In genomic region chr3:50014396-50014795, GRCm38 (mm10) we compare ENCODE assay signal across 9 mouse cellular contexts.
DNase-seq lines count a peak whose midpoint lies in the region; ATAC-seq and TF ChIP-seq lines count a peak whose summit lies in the region.
"Had no signal": no experiment of that assay in that cellular context is flagged by ENCODE, and none has a peak within 500 bp of the region (broad histone marks: within the 10 kb centered on the region; RNA-seq: fewer than 3 reads in every experiment).

No protein-coding gene starts in this region.

- DNase-seq in gastrocnemius, postnatal 14 days = peak; percentile 34
- DNase-seq in gastrocnemius, adult 2 months = no peak
- peak; percentile 96 for DNase-seq in forebrain, embryonic 14.5 days (ENCODE audit: low spot score)
- DNase-seq in layer of hippocampus, postnatal 14 days (ENCODE audit: low spot score in 2 of 2) = peak; percentile 74 to 94
- DNase-seq in retina, postnatal 1 day = peak; percentile 87
- no peak for DNase-seq in B cell, adult 2 months

- no peak for TF ChIP-seq CTCF in gastrocnemius, adult 2 months (IDR thresholded peaks at IDR 0.05)

- no peaks in the 10 kb centered on the region for H3K9me3 ChIP-seq in forebrain, embryonic 14.5 days (replicated peaks; ENCODE audit: control insufficient read depth, low read length)

- H3K4me1 ChIP-seq in forebrain, embryonic 14.5 days (ENCODE audit: control insufficient read depth, insufficient read depth, low read length) = no peaks in the 10 kb centered on the region

- H3K27me3 ChIP-seq in forebrain, embryonic 14.5 days (replicated peaks; ENCODE audit: control insufficient read depth, insufficient read depth, low read length) = no peaks in the 10 kb centered on the region

- intact Hi-C loops in gastrocnemius, postnatal 14 days (cut with DNase I; ENCODE audit: low total_unique reads) = no loop called here
- intact Hi-C loops in gastrocnemius, adult 2 months (cut with DNase I) = no loop called here

- H3K4me2 ChIP-seq in forebrain, embryonic 14.5 days (ENCODE audit: low read length) = no peak overlapping the region

- H3K9ac ChIP-seq in forebrain, embryonic 14.5 days (ENCODE audit: low read length) = no peak overlapping the region

- H3K27ac ChIP-seq in gastrocnemius, adult 2 months = no peak overlapping the region
- H3K27ac ChIP-seq in forebrain, embryonic 14.5 days (ENCODE audit: low read depth, low read length) = no peak overlapping the region

- H3K4me3 ChIP-seq in gastrocnemius, adult 2 months = no peak overlapping the region
- no peak overlapping the region for H3K4me3 ChIP-seq in forebrain, embryonic 14.5 days (ENCODE audit: low read depth, low read length)
- H3K4me3 ChIP-seq: myocyte had no signal

- no peaks in the 10 kb centered on the region for H3K36me3 ChIP-seq in forebrain, embryonic 14.5 days (ENCODE audit: control insufficient read depth, insufficient read depth, low read length)

- peak; percentile 98 for ATAC-seq in forebrain, embryonic 14.5 days
- no peak for ATAC-seq in megakaryocyte progenitor cell, adult 5-6 weeks (replicated peaks; ENCODE audit: poor library complexity)
- no peak for ATAC-seq in erythroid progenitor cell, adult 5-6 weeks (replicated peaks; ENCODE audit: low FRiP score, poor library complexity, severe bottlenecking)

- 11% methylated on average over 4 of the region's 4 CpGs for WGBS in forebrain, embryonic 14.5 days

Comparison
In these comparisons a context has a peak if more than half of its experiments do, and no peak if none do; other contexts are left out.
1. DNase-seq: peak in gastrocnemius, postnatal 14 days (single experiment), forebrain, embryonic 14.5 days (single experiment), layer of hippocampus, postnatal 14 days (2 of 2) and retina, postnatal 1 day (single experiment); none in gastrocnemius, adult 2 months (single experiment) and B cell, adult 2 months (0 of 2).